Mouse (Mus musculus) stomach, postnatal 0 days (tissue): ENCODE data around the gene Gm49383.

Experiments
- CTCF ChIP-seq: IDR thresholded peaks from 2 replicates; pipeline ENCODE4 v1.5.1; 2016; ENCODE audit warnings: antibody characterized with exemption, low read depth, mild to moderate bottlenecking, moderate library complexity
- EP300 ChIP-seq: optimal IDR thresholded peaks from 2 replicates; pipeline ENCODE3; 2016; ENCODE audit warnings: antibody characterized with exemption

DNA sequence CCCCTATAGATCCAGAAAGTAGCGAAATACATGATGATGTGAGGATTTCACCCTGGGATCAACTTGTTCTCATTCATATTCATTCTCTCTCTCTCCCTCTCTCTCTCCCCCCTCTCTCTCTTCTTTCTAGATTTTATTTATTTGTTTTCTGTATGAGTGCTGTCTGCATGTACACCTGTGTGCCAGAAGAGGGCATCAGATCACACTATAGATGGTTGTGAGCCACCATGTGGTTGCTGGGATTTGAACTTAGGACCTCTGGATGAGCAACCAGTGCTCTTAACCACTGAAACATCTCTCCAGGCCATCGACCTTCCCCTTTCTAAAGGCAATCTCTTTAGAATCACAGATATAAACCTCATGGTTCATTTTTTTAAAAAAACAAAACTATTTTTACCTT, 11.6 kb upstream of the Gm49383 start:
- TF ChIP-seq EP300 (no peak), CTCF (peak; percentile 50)
